Mouse (Mus musculus) lung, postnatal 0 days (tissue): ENCODE measurements around the gene S100b. TPM values are rescaled to one million over a fixed set of nuclear protein-coding genes. Genes with fewer than 3 reads are reported as not detected.

Source experiments
- ATAC-seq: fragments of 200-750 bp; cut with Nextera tagmentation; 2 replicates; pipeline ENCODE4 v1.8.0; 2017; ENCODE audit warnings: moderate library complexity
- DNase-seq: peaks from one replicate; pipeline ENCODE4 v3.0.0-alpha.2; 2016; ENCODE audit warnings: low spot score
- H3K27ac ChIP-seq: fragments of 300-500 bp; sonication (generic); 2 replicates; pipeline ENCODE4 v1.5.1; 2014; ENCODE audit warnings: antibody characterized with exemption, mild to moderate bottlenecking, low read length, mixed read lengths
- H3K27me3 ChIP-seq: fragments of 300-500 bp; sonication (generic); replicated peaks from 2 replicates; pipeline ENCODE4 v1.6.1; 2014; ENCODE audit warnings: low read length, mixed read lengths; ENCODE audit not compliant: insufficient read depth
- H3K36me3 ChIP-seq: fragments of 300-500 bp; sonication (generic); 2 replicates; pipeline ENCODE4 v1.6.1; 2014; ENCODE audit warnings: low read length, mixed read lengths; ENCODE audit not compliant: insufficient read depth
- H3K4me1 ChIP-seq: fragments of 300-500 bp; sonication (generic); 2 replicates; pipeline ENCODE4 v1.6.1; 2014; ENCODE audit warnings: antibody characterized with exemption, low read depth, low read length, mixed read lengths; ENCODE audit not compliant: insufficient read depth
- H3K4me2 ChIP-seq: fragments of 300-500 bp; sonication (generic); replicated peaks from 2 replicates; pipeline ENCODE4 v1.6.1; 2014; ENCODE audit warnings: low read depth, mild to moderate bottlenecking, low read length, moderate library complexity, mixed read lengths
- H3K4me3 ChIP-seq: fragments of 300-500 bp; sonication (generic); 2 replicates; pipeline ENCODE4 v1.5.1; 2014; ENCODE audit warnings: low read depth, low read length
- H3K9ac ChIP-seq: fragments of 300-500 bp; sonication (generic); replicated peaks from 2 replicates; pipeline ENCODE4 v1.6.1; 2014; ENCODE audit warnings: low read depth, mild to moderate bottlenecking
- H3K9me3 ChIP-seq: fragments of 300-500 bp; sonication (generic); 2 replicates; pipeline ENCODE4 v1.6.1; 2016; ENCODE audit warnings: low read length, mixed read lengths
- CTCF ChIP-seq: IDR thresholded peaks from 2 replicates; pipeline ENCODE4 v1.5.1; 2016; ENCODE audit warnings: antibody characterized with exemption, mild to moderate bottlenecking
- EP300 ChIP-seq: IDR thresholded peaks from 2 replicates; pipeline ENCODE4 v1.6.1; 2016; ENCODE audit warnings: antibody characterized with exemption, mild to moderate bottlenecking, control low read depth
- WGBS: fragments of 180-500 bp; shearing (Covaris S2); extraction: QIAGEN DNeasy Blood & Tissue Kit; methylation state at CpG from one replicate; pipeline ENCODE4 v1.1.7; 2014; 5-methylcytosine and 5-hydroxymethylcytosine counted together
- polyA plus RNA-seq: library from polyadenylated mRNA; unstranded; fragments of >200 nt; fragmentation: Nextera tagmentation; extraction: Ambion mirVana; gene quantifications from 2 replicates; pipeline ENCODE4 v1.2.1, GENCODE M21; 2015

S100b gene
- polyA plus RNA-seq, result 1.3 and 1.9 TPM in 2 replicates

DNA sequence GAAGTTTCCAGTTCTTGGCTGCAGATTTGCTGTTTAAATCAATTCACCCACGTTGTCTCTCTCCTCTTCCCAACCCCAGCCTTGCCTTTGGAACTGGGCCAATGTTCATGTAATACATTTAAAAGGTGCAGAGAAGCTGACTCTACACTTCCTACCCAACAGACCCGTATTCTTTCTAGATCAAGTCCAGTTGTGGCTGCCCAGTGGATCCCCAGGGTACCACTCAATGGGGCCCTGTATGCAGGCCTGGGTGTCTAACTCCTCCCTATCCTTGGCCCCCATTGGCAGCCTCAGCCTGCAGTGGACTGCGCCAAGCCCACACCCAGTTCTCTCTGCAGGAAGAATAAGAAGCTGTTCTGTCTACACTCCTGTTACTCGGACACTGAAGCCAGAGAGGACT is at the start of gene S100b:
S100b (plus strand) TSS at position 318 of the 400 bp plus-strand sequence.
- Histone ChIP-seq H3K27me3 (no peaks in the 10 kb centered on the region), H3K4me1 (peaks cover 11% of the 10 kb centered on the region; the same call in 1 of the 2 replicates), H3K36me3 (no peaks in the 10 kb centered on the region), H3K9me3 (no peaks in the 10 kb centered on the region), H3K4me2 (no peak within 1 kb of the TSS), H3K27ac (no peak within 1 kb of the TSS), H3K4me3 (no peak within 1 kb of the TSS), H3K9ac (no peak within 1 kb of the TSS)
- 17% methylated on average over 4 of the region's 4 CpGs for WGBS
- no peak for TF ChIP-seq EP300
- no peak for TF ChIP-seq CTCF
- ATAC-seq (no peak; the same call in 1 of the 2 replicates), DNase-seq (peak; percentile 32)

DNA sequence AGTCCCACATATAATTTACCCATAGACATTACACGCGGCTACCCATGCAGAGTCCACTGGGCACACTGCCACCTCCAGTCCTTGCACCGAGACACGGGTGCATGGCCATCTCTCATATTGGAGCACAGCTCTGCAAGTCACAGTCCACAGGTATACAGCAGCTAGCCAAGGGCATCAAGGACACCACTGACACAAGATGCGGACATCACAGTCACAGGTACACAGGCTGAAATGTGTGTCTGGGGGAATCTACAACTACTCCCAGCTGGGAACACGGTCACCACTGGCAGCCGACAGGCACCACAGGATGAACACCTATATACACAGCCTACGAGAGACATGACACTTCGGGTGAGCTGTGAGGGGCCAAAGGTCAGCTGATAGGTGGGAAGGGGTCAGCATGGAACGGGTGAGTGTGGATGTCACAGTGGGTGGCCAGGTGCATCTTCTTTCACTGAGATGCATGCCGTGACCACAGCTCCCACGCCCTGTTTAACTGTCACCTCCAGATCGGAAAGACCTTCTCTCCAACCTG is 46.3 kb upstream of the S100b start:
- no peaks in the 10 kb centered on the region for H3K4me1 ChIP-seq
- ATAC-seq (no peak), DNase-seq (no peak)
- no peaks in the 10 kb centered on the region for H3K9me3 ChIP-seq
- no peak for TF ChIP-seq CTCF
- TF ChIP-seq EP300, result no peak
- H3K27ac ChIP-seq, result no peak overlapping the region
- 84% methylated on average over 13 of the region's 13 CpGs for WGBS
- H3K9ac ChIP-seq, result no peak overlapping the region
- H3K27me3 ChIP-seq, result no peaks in the 10 kb centered on the region
- no peak overlapping the region for H3K4me2 ChIP-seq
- no peak overlapping the region for H3K4me3 ChIP-seq
- no peaks in the 10 kb centered on the region for H3K36me3 ChIP-seq

DNA sequence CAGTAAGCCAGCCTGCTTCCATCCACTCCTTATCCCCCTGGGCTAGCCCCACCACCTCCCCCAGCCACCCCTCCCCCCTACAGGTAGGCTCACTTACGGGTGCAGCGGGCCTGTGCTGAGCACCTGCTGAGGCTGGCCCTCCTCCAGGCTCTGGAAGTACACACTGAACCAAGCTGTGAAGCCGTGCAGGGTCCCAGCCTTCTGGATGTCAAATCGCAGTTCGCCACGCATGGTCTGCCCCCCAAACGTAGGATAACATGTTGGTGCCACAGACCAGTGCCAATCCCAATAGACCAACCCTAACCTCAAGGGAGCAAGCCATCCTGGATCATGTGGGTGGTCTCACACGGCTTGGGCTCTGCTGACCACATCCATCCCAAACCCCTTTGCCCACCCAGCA is 44.4 kb upstream of the S100b start:
- Histone ChIP-seq H3K4me3 (no peak overlapping the region), H3K9me3 (no peaks in the 10 kb centered on the region), H3K27ac (no peak overlapping the region), H3K27me3 (no peaks in the 10 kb centered on the region), H3K4me2 (no peak overlapping the region), H3K4me1 (no peaks in the 10 kb centered on the region), H3K9ac (no peak overlapping the region), H3K36me3 (no peaks in the 10 kb centered on the region)
- DNase-seq (no peak), ATAC-seq (no peak)
- 86% methylated on average over 8 of the region's 8 CpGs for WGBS
- no peak for TF ChIP-seq EP300
- no peak for TF ChIP-seq CTCF

DNA sequence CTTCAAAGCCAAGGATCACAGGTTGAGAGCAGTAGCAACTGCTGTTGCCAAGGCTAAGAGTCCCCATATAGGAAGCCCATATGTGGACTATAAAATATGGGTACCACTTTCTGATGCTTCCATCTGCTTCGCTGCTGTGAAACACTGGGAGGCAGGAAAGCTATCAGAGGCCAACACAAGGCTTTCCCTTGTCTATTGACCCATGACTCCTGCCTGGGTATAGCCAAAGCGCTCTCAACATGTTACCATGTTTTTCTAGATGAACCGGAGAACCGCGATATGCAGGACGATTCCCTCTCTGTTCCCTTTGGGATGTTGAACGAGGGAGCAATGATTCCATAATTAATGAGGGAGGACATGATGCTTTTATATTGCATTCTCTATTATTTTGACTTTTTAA is 42.8 kb upstream of the S100b start:
- ATAC-seq (no peak), DNase-seq (no peak)
- H3K27me3 ChIP-seq, result no peaks in the 10 kb centered on the region
- H3K4me3 ChIP-seq, result no peak overlapping the region
- peaks cover 4% of the 10 kb centered on the region; the same call in 1 of the 2 replicates for H3K36me3 ChIP-seq
- WGBS, result 97% methylated on average over 7 of the region's 7 CpGs
- no peak overlapping the region for H3K4me2 ChIP-seq
- TF ChIP-seq EP300 (no peak), CTCF (no peak)
- H3K4me1 ChIP-seq, result no peaks in the 10 kb centered on the region
- no peak overlapping the region for H3K27ac ChIP-seq
- no peaks in the 10 kb centered on the region for H3K9me3 ChIP-seq
- H3K9ac ChIP-seq, result no peak overlapping the region

DNA sequence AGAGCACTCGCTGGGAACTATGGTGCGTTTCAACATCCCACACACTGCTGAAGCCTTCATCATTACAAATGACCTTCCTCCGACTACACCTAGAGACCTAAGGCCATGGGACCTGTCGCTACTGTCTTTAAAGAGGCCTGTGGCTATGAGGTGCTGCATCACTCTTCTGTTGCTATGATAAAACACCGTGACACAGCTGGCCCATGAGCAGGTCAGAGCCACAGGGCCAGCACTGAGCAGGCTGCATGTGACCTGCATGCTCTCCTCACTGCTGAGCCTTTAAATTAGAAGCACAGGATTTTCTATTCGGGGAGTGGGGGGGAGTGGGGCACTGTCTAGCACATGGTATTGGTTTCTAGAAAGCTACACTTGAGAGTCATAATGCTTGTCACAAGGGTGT is 41.5 kb upstream of the S100b start:
- no peak for TF ChIP-seq EP300
- no peak for TF ChIP-seq CTCF
- DNase-seq (no peak), ATAC-seq (no peak)
- Histone ChIP-seq H3K4me1 (no peaks in the 10 kb centered on the region), H3K4me3 (no peak overlapping the region), H3K27ac (no peak overlapping the region), H3K4me2 (no peak overlapping the region), H3K27me3 (no peaks in the 10 kb centered on the region), H3K9me3 (no peaks in the 10 kb centered on the region), H3K9ac (no peak overlapping the region), H3K36me3 (peaks cover 17% of the 10 kb centered on the region; the same call in 1 of the 2 replicates)
- 93% methylated on average over 6 of the region's 6 CpGs for WGBS

DNA sequence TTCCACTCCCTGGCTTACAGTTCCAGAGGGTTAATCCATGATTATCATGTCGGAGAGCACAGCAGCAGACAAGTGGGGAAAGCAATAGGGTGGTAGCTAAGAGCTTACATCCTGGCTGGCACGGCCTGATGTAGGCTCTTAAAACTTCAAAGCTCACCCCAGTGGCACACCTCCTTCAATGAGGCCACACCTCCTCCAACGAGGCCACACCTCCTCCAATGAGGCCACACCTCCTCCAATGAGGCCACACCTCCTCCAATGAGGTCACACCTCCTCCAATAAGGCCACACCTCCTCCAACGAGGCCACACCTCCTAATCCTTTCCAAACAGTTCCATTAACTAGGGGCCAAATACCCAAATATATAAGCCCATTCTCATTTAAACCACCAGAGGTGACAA is 39.5 kb upstream of the S100b start:
- WGBS, result 83% methylated on average over 4 of the region's 4 CpGs
- no peaks in the 10 kb centered on the region for H3K9me3 ChIP-seq
- no peak overlapping the region for H3K4me2 ChIP-seq
- H3K4me1 ChIP-seq, result no peaks in the 10 kb centered on the region
- H3K9ac ChIP-seq, result no peak overlapping the region
- no peaks in the 10 kb centered on the region for H3K27me3 ChIP-seq
- no peak for DNase-seq
- TF ChIP-seq EP300, result no peak
- no peak for TF ChIP-seq CTCF
- no peak overlapping the region for H3K4me3 ChIP-seq
- no peak overlapping the region for H3K27ac ChIP-seq
- H3K36me3 ChIP-seq, result peaks cover 26% of the 10 kb centered on the region
- no peak for ATAC-seq

DNA sequence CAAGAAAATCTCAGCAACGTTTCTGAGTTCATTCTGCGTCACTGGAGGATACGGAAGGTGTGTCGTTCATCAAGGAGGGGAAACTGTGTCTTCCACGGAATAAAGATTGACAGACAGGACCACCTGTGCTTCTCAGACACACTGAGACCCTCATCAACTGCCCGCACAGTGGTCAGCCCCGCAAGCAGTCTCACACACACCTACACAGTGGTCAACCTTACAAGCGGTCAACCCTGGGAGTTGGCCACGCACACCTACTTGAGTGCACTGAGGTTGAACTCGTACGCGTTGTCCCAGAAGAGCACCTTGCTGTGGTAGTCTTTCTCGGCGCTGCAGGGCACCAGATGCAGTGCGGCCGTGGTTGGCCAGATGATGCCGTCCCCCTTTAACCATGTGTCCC is 36.6 kb upstream of the S100b start:
- Histone ChIP-seq H3K4me2 (no peak overlapping the region), H3K4me3 (no peak overlapping the region), H3K4me1 (no peaks in the 10 kb centered on the region), H3K27me3 (no peaks in the 10 kb centered on the region), H3K36me3 (peaks cover 39% of the 10 kb centered on the region), H3K27ac (no peak overlapping the region), H3K9ac (no peak overlapping the region), H3K9me3 (no peaks in the 10 kb centered on the region)
- DNase-seq (no peak), ATAC-seq (no peak)
- TF ChIP-seq CTCF (no peak), EP300 (no peak)
- WGBS, result 94% methylated on average over 17 of the region's 17 CpGs
